Mouse (Mus musculus) hindbrain, embryonic 16.5 days (tissue): Measurements from ENCODE around the gene Foxred2. TPM values are rescaled to one million over a fixed set of nuclear protein-coding genes. Genes with fewer than 3 reads are reported as not detected.
A peak's percentile ranks its signal among the peaks of the same experiment; 100 is the strongest.

ENCODE experiments used
- ATAC-seq: fragments of 200-750 bp; cut with Nextera tagmentation; 2 replicates; pipeline ENCODE4 v1.8.0; 2017; ENCODE audit warnings: moderate TSS enrichment, moderate library complexity
- H3K27ac ChIP-seq: fragments of 300-500 bp; sonication (generic); 2 replicates; pipeline ENCODE4 v1.5.1; 2014; ENCODE audit warnings: low read depth, mild to moderate bottlenecking, control low read depth, low read length, moderate library complexity
- H3K27me3 ChIP-seq: fragments of 300-500 bp; sonication (generic); replicated peaks from 2 replicates; pipeline ENCODE4 v1.6.1; 2014; ENCODE audit warnings: low read length; ENCODE audit not compliant: control insufficient read depth, insufficient read depth
- H3K36me3 ChIP-seq: fragments of 300-500 bp; sonication (generic); 2 replicates; pipeline ENCODE4 v1.6.1; 2014; ENCODE audit warnings: mild to moderate bottlenecking, low read length, moderate library complexity, mixed read lengths; ENCODE audit not compliant: control insufficient read depth, insufficient read depth
- H3K4me1 ChIP-seq: fragments of 300-500 bp; sonication (generic); 2 replicates; pipeline ENCODE4 v1.6.1; 2014; ENCODE audit warnings: low read depth, low read length; ENCODE audit not compliant: control insufficient read depth, insufficient read depth
- H3K4me2 ChIP-seq: fragments of 300-500 bp; sonication (generic); 2 replicates; pipeline ENCODE4 v1.6.1; 2014; ENCODE audit warnings: mild to moderate bottlenecking, low read length, control low read depth, moderate library complexity
- H3K4me3 ChIP-seq: fragments of 300-500 bp; sonication (generic); 2 replicates; pipeline ENCODE4 v1.5.1; 2014; ENCODE audit warnings: mild to moderate bottlenecking, low read length, control low read depth, moderate library complexity
- H3K9ac ChIP-seq: fragments of 300-500 bp; sonication (generic); 2 replicates; pipeline ENCODE4 v1.6.1; 2014; ENCODE audit warnings: low read depth, mild to moderate bottlenecking, control low read depth, low read length, moderate library complexity
- H3K9me3 ChIP-seq: fragments of 300-500 bp; sonication (generic); 2 replicates; pipeline ENCODE4 v1.6.1; 2014; ENCODE audit warnings: mild to moderate bottlenecking, low read length, moderate library complexity; ENCODE audit not compliant: control insufficient read depth
- WGBS: fragments of 180-500 bp; shearing (Covaris S2); extraction: QIAGEN DNeasy Blood & Tissue Kit; methylation state at CpG from one replicate; pipeline ENCODE4 v1.1.7; 2014; 5-methylcytosine and 5-hydroxymethylcytosine counted together
- polyA plus RNA-seq: library from polyadenylated mRNA; unstranded; fragments of >200 nt; fragmentation: Nextera tagmentation; extraction: Ambion mirVana; gene quantifications from 2 replicates; pipeline ENCODE4 v1.2.1, GENCODE M21; 2015

Gene Foxred2
- polyA plus RNA-seq, 1 experiment from 2014 or later, result 8.8 TPM

DNA sequence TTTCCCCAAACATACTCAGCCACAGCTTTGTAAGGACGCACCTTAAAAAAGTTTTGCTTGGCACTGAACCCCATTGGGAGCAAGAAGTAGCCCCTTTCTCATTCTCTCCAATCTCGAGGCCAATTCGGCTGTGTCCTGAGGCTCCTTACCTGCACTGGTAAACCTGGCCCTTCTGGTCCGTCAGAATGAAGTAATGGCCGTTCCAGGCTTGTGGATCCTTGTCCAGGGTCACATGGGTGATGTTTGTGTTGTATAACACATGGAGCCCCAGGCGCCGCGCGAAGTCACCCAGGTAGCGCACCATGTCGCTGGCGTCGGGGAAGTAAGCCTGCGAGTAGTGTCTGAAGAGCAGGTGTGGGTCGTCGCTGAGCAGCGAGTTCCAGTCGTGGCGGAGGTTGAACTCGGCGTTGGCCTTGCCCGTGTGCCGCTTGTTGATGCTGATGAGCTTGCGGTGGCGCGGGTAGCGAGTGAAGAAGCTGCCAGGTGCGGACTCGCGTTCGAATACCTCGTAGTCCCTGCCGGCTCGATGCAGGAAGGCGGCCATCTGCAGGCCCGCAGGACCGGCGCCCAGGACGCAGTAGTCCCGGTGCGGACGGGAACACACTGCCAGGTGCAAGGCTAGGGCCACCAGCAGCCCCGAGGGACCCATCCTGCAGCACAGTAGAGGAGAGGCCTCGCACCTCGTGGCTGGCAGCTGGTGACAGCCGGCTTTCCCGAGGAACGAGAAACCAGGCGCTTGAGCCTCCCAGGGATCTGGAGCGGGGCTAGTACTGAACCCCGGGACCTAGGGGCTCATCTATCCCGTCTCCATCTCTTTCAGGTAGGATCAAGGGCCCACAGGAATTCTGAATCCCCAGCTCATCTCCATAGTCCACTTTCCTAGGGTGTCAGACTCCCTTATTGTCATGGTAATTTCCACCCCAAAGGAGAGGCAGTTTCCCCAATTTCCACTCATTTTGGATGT, 800 bp downstream of the Foxred2 start:
- Histone ChIP-seq H3K4me2 (peak overlapping the region; percentile 95), H3K27ac (peak overlapping the region; percentile 76), H3K4me3 (peak overlapping the region; percentile 62), H3K9ac (peak overlapping the region; percentile 77), H3K4me1 (peaks cover 27% of the 10 kb centered on the region), H3K9me3 (no peaks in the 10 kb centered on the region), H3K27me3 (no peaks in the 10 kb centered on the region), H3K36me3 (peaks cover 26% of the 10 kb centered on the region)
- peak; percentile 44 for ATAC-seq
- WGBS, result 8% methylated on average over 52 of the region's 52 CpGs

- Histone ChIP-seq H3K36me3 (peaks cover 14% of the 10 kb centered on the region), H3K9me3 (no peaks in the 10 kb centered on the region), H3K4me3 (no peak overlapping the region), H3K4me1 (peaks cover 27% of the 10 kb centered on the region), H3K27ac (no peak overlapping the region), H3K4me2 (peak overlapping the region; percentile 24; the same call in 1 of the 2 replicates), H3K9ac (no peak overlapping the region), H3K27me3 (no peaks in the 10 kb centered on the region)
- WGBS, result 95% methylated on average over 2 of the region's 2 CpGs
- ATAC-seq, result no peak
Observed at GRCm38 (mm10) chr15:77954362-77954761, 2.2 kb downstream of the Foxred2 start.

DNA sequence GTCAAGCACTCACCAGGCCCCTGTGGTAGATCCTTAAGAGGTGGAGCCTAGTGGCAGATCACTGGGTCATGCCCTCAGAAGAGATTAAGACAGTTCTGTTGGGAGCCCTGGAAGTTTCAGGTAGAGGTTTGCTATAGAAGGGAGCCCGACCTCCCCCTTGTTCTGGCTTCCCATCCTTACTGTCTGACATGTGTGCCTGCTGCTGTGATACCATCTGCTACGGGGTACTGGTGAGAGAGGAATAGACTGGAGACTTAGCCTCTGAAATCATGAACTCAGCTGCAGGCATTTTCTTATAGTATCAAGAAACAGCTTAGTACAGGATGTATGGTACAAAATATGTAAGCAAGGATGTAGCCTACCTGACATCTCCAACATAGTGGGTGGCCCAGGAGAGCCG, 3.6 kb downstream of the Foxred2 start:
- no peak overlapping the region for H3K9ac ChIP-seq
- H3K9me3 ChIP-seq, result no peaks in the 10 kb centered on the region
- no peak for ATAC-seq
- peaks cover 27% of the 10 kb centered on the region for H3K4me1 ChIP-seq
- 0 out of 2 replicates have a peak, but pooled peaks cover 4% of the 10 kb centered on the region for H3K36me3 ChIP-seq
- H3K27me3 ChIP-seq, result no peaks in the 10 kb centered on the region
- no peak overlapping the region for H3K27ac ChIP-seq
- H3K4me2 ChIP-seq, result no peak overlapping the region
- H3K4me3 ChIP-seq, result no peak overlapping the region
- WGBS, result 82% methylated on average over 3 of the region's 3 CpGs

- H3K9ac ChIP-seq, result no peak overlapping the region
- WGBS, result 84% methylated on average over 7 of the region's 7 CpGs
- H3K9me3 ChIP-seq, result no peaks in the 10 kb centered on the region
- H3K36me3 ChIP-seq, result peaks cover 21% of the 10 kb centered on the region
- no peak overlapping the region for H3K4me3 ChIP-seq
- peaks cover 5% of the 10 kb centered on the region for H3K4me1 ChIP-seq
- ATAC-seq, result no peak
- H3K27me3 ChIP-seq, result no peaks in the 10 kb centered on the region
- H3K4me2 ChIP-seq, result no peak overlapping the region
- no peak overlapping the region for H3K27ac ChIP-seq
Observed at GRCm38 (mm10) chr15:77949061-77949460, 7.5 kb downstream of the Foxred2 start.

- no peaks in the 10 kb centered on the region for H3K9me3 ChIP-seq
- WGBS, result 88% methylated on average over 4 of the region's 4 CpGs
- no peak overlapping the region for H3K9ac ChIP-seq
- no peaks in the 10 kb centered on the region for H3K27me3 ChIP-seq
- no peak for ATAC-seq
- no peak overlapping the region for H3K27ac ChIP-seq
- H3K4me1 ChIP-seq, result no peaks in the 10 kb centered on the region
- no peak overlapping the region for H3K4me2 ChIP-seq
- no peak overlapping the region for H3K4me3 ChIP-seq
- H3K36me3 ChIP-seq, result peaks cover 35% of the 10 kb centered on the region
Observed at GRCm38 (mm10) chr15:77945711-77946110, 10.8 kb downstream of the Foxred2 start.

DNA sequence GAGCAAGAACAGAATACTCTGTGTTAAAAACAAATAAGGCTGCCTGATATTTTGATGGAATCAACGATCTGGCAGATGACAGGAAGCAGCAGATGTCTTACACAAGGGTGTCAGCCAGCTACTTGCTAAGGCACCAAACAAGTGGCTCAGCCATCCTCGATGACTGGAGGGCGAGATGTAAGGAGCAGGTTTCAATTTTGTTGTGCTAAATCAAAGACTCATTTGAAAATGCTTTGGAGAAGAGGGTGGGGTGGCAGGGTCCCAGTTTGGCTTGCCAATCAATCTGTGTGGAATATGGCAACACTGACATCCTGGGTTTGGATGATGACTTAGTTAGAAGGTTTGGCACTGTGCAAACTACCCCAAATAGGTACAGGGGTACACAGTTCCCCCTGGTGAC, 15.0 kb downstream of the Foxred2 start:
- 83% methylated on average over 3 of the region's 3 CpGs for WGBS
- Histone ChIP-seq H3K27ac (no peak overlapping the region), H3K4me1 (no peaks in the 10 kb centered on the region), H3K36me3 (peaks cover 29% of the 10 kb centered on the region), H3K9me3 (no peaks in the 10 kb centered on the region), H3K4me2 (no peak overlapping the region), H3K9ac (no peak overlapping the region), H3K4me3 (no peak overlapping the region), H3K27me3 (no peaks in the 10 kb centered on the region)
- no peak for ATAC-seq

- no peak for ATAC-seq
- Histone ChIP-seq H3K9me3 (no peaks in the 10 kb centered on the region), H3K36me3 (peaks cover 15% of the 10 kb centered on the region), H3K4me1 (peaks cover 8% of the 10 kb centered on the region), H3K4me2 (no peak overlapping the region), H3K4me3 (no peak overlapping the region), H3K27me3 (no peaks in the 10 kb centered on the region), H3K27ac (no peak overlapping the region), H3K9ac (no peak overlapping the region)
- WGBS, result 79% methylated on average over 5 of the region's 5 CpGs
Observed at GRCm38 (mm10) chr15:77938516-77938915, 18.0 kb downstream of the Foxred2 start.

DNA sequence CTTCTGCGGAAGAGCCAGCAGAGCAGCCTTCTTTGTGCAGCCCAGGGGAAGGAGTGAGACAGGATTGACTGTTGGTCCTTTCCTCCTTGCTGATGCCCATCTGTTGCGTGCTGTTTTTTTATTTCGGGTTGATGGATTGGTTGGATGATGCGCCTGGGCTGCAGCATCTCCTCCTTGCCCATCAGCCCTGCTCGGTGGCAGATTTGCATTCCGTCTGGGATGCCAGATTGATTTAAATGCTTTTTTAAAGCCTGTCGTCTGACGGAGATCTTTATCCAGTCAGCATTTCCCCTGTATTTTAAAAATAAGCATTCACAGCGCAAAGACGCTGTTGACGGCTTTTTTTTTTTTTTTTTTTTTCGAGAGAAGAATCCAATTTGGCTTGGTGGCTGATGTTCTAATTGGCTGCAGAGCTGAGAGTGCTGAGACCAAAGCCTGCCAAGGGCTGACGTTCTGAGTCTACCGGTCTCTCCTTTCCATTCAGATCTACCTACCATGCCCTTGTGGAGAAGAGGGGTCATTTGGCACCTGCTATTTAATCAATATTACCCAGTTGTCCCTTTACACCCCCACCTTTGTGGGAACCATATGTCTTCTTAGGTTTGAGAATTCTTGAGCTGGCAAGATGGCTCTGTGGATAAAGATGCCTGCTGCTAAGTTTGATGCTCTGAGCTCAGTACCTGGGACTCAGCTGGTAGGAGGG, 20.7 kb downstream of the Foxred2 start:
- WGBS, result 55% methylated on average over 14 of the region's 14 CpGs
- H3K27ac ChIP-seq, result peak overlapping the region; percentile 40; the same call in 1 of the 2 replicates
- H3K27me3 ChIP-seq, result no peaks in the 10 kb centered on the region
- H3K9me3 ChIP-seq, result no peaks in the 10 kb centered on the region
- H3K4me2 ChIP-seq, result peak overlapping the region; percentile 23; the same call in 1 of the 2 replicates
- no peaks in the 10 kb centered on the region for H3K36me3 ChIP-seq
- peak overlapping the region; percentile 35; the same call in 1 of the 2 replicates for H3K9ac ChIP-seq
- H3K4me1 ChIP-seq, result peaks cover 10% of the 10 kb centered on the region
- no peak for ATAC-seq
- no peak overlapping the region for H3K4me3 ChIP-seq

DNA sequence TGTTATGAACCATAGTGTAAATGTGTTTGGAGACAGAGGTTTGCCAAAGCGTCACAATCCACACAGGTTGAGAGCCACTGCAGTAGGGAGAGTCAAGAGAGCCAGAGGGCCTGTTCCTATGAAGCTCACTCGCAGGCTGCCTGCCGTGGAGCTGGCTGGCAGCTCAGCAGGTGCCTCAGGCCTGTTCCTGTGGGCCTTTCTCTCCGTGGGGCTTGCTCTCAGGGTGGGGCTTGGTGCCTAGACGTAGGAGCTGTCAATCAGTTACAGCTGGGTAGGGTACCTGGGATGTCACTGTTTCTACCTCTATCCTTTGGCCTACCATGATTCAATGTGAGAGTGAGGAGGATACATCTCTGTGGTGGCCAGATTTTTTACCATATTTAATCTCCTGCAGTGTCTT, 21.6 kb downstream of the Foxred2 start:
- Histone ChIP-seq H3K9me3 (no peaks in the 10 kb centered on the region), H3K4me2 (no peak overlapping the region), H3K4me3 (no peak overlapping the region), H3K4me1 (peaks cover 10% of the 10 kb centered on the region), H3K9ac (no peak overlapping the region), H3K36me3 (no peaks in the 10 kb centered on the region), H3K27me3 (no peaks in the 10 kb centered on the region), H3K27ac (peak overlapping the region; percentile 40; the same call in 1 of the 2 replicates)
- 62% methylated on average over 5 of the region's 5 CpGs for WGBS
- ATAC-seq, result no peak
